Mouse (Mus musculus) adrenal gland, postnatal 10 days (tissue): ENCODE data around the gene Anp32a. TPM values are rescaled to one million over a fixed set of nuclear protein-coding genes. Genes with fewer than 3 reads are reported as not detected.

ENCODE experiments used
- DNase-seq: peaks from one replicate; pipeline ENCODE4 v3.0.0; 2021; ENCODE audit warnings: mixed read lengths
- long read RNA-seq, 2 experiments: library from polyadenylated mRNA; stranded (forward); transcript quantifications; one replicate each; pipeline ENCODE4 v2.0.0; 2021
- total RNA-seq, 2 experiments: library from RNA; stranded (reverse); gene quantifications; 2 replicates each; pipeline ENCODE4 v1.2.3; 2021

Anp32a gene
- total RNA-seq, result 100 to 1,000 TPM; 274 to 316 TPM
- long read RNA-seq, experiment 1, transcript Anp32a-201 (7 exons, 2,113 nt), result major isoform, 17 of 39 reads
- long read RNA-seq, experiment 1, partial matches to known transcripts, result 6 of 39 reads
- long read RNA-seq, experiment 1, other reads (novel, unspliced or antisense), result 14 of 39 reads
- long read RNA-seq, experiment 2, transcript Anp32a-201 (7 exons, 2,113 nt), result major isoform, 7 of 22 reads
- long read RNA-seq, experiment 2, partial matches to known transcripts, result 1 of 22 reads
- long read RNA-seq, experiment 2, other reads (novel, unspliced or antisense), result 14 of 22 reads

DNA sequence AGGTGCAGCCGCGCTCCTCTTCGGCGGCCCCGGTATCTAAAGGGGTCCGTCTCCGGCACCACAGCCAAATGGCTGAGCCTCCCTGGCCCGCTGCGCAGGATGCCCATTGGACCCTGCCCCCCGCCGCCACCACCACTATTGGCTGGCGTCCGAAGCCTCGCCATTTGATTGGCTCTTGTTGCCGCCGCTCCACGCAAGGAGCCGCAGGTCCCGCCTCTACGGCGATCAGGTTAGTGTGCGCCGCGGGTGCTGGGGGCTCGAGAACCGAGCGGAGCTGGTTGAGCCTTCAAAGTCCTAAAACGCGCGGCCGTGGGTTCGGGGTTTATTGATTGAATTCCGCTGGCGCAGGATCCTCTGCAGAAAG, at the start of gene Anp32a:
Gene Anp32a, plus strand, starts transcription at position 171 of the 364 bp plus-strand sequence.
- peak; percentile 99 for DNase-seq

DNA sequence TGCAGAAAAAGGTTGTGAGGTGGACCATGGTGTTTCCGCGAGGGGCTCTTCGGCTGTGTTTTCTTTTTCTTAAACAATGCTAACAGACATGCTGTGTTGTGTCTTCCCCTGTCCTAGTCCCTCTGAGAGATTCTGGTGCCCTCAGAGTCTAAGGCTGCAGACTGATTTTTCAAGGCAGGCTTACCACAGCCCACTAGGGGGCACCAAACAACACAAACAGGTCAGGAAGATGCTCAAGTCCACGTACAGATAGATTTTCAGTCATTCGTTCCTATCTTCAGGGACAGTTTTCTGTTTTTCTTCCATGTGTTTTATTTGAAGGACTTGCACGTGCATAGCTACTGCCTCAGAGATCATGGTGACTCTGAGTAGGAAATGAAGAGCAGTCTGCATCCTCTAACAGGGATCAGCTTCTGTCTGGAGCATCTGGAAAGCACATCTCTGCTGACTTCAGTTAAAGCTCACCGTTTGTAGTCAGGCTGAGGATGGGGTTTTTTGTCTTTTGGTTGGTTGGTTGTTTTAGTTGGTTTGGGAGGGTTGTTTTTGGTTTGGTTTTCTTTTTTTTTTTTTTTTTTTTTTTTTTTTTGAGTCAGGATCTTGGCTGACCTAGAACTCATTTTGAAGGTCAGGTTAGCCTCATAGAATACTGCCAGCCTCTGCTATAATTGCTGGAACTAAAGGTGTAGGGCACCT, 45.9 kb upstream of the Anp32a start:
- DNase-seq, result peak; percentile 88

DNA sequence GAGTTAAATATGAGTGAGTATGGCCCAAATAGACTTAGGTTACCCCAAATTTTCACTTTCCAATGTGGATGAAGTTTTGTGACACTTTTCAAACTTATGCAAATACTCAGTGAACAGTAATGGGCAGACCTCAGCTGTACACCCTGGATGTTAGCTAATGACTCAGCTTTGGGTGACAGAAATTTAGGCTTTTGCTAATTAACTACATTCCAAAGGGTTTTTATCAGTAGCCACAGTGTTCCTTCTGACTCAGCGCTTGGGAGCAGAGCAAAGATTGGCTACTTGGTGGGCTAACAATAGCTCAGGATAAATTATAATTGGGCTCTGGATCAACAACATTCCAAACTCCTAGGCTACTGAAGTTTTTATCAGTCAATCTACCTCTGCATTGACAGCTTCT, 44.2 kb upstream of the Anp32a start:
- no peak for DNase-seq

DNA sequence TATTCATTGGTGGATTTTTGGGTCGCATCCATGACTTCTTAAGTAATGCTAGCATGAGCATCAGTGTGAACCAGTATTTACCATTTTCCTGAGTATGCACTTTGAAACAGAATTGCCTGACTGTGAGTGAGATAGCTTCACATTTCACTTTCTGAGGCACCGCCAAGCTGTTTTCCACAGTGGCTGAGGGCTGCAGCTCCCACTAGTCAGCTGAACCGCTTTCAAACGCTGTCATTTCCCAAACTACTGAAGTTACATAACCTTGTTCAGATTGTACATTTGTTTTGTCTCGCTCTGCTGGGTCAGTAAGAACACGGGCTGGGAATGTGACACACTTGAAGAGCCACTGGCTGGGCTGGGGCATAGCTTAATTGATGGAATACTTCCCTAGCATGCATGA, 25.5 kb upstream of the Anp32a start:
- no peak for DNase-seq

DNA sequence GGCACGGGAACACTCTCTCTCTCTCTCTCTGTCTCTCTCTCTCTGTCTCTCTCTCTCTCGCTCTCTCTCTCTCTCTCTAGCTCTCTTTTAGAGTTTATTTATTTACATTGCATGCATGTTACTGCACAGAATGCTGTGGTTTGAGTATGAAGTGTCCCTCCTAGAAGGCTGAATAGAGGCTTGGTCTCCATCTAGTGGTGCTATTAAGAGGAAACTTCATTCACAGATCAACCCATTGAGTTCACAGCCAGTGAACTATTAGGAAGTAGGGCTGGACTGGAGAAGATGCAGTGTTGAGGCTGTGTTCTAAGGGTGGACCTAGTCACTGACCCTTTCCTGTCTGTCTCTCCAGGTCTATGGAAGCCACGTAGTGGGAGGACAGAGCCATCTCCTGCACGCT, 22.4 kb upstream of the Anp32a start:
- DNase-seq, result no peak

DNA sequence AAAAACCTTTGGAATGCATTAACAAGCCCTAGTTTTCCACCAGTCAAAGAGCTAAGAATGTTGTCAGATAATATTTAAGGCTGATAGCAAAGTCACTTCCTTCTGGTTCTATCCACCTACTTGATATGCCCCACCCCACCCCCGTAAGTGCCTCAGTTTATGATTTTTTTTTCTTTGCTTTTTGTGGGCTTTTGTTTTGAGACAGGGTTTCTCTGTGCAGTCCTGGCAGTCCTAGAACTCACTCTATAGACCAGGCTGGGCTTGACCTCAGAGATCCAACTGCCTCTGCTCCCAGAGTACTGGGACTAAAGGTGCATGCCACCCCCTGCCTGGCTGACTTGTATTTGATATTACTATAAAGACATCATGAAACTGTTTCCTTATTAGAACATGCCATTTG, 17.3 kb upstream of the Anp32a start:
- DNase-seq, result no peak

DNA sequence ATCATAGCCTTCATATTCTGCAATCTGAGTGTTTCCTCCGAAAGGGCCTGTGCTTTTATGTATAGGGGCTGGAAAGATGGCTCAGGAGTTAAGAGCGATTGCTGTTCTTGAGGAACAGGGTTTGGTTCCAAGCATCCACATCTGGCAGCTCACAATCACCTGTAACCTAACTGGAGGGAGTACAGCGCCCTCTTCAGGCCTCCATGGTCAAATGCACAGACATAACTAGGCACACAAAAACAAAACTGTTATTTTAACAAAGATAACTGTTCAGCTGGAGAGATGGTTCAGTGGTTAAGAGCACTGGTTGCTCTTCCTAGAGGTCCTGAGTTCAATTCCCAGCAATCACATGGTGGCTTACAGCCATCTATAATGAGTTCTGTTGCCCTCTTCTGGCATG, 15.1 kb upstream of the Anp32a start:
- no peak for DNase-seq

DNA sequence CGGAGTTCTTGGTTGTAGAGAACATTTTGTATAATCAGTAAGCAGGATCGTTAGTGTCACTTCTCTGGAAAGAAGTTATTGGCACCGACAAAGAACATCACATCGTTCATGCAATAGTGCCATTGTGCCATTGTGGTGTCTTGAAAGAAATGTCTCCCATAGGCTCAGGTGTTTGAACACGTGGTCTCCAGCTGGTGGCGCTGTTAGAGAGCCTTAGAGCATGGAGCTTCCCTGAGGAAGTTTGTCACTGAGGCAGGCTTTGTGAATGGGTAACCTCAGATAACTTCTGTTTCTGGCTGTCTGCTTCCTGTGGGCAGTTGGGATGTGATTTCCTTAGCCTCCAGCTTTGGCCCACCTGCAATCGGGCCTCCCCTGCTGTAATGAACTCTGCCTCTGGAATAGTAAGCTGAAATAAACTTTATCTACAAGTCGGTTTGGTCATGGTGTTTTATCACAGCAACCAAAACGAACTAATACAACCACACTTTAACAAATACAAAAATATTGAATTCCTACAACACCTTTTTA, 6.7 kb upstream of the Anp32a start:
- no peak for DNase-seq

DNA sequence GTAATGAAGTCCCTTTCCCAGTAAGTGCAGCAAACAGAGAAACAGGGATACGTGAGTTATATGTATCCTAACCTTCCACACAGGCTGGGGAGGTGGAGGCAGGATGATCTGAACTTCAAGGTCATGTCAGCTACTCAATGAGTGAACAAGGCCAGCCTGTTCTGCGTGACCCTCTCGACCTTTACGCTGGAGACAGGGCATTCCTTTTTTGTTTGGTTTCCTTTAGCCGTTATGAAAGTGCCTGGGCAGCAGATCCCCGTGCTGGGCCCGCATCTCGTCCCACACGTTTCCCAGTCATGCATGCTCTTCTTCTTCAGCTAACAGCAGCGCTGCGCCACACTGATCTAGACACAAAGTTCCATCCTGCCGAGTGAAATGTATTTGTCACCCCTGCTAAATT, 5.7 kb upstream of the Anp32a start:
- DNase-seq, result no peak

DNA sequence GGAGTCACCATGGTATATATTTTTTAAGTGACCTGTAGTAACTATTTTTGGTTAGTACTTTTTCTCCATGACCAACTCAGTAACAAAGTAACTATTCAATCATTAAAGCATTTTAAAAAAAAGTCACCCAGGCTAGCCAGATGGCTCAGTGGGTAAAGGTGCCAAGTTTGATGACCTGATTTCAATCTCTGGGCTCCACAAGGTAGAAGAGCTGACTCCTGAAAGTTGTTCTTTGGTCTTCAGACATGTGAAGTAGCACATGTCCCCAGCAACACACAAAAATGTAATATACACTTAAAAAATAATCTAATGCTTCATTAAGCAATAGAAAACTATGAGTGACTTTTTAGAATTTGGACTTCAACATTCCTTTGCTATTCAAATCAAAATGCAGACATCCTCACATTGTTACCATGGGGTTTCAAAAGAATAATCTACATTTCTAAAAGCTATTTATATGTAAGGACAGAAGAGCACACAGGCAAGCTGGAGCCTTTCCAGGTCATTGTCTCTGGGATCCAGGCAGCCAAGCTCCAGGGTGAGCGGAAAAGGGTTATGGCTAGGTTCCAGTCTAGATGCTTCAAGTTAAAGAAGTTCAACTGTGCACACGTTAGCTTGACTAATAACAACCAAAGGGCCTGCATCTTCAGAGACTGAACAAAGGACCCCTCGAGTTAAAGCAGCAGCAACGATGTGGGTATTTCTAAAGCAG, 3.0 kb upstream of the Anp32a start:
- no peak for DNase-seq

DNA sequence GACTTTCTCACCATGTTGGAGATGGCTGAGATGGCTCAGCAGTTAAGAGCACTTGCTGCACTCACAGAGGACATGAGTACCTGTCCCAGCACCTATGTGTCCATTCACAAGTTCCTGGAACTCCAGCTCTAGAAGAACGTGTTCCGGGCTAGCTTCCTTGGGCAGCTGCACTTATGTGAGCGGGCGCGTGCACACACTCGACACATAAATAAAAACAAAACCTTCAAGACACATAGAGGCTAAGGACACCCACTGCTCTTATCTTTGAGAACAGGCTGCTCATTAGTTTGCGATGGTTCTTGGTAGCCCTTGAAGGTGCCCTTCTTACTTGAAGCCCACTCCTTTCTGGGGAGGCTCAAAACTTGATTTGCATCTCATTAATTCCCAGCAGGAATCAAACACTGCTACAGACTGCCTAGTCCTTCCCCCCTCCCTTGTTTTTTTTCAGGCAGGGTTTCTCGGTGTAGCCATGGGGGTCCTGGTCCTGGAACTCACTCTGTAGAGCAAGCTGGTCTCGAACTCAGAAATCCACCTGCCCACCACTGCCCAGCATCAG, 2.4 kb upstream of the Anp32a start:
- no peak for DNase-seq

DNA sequence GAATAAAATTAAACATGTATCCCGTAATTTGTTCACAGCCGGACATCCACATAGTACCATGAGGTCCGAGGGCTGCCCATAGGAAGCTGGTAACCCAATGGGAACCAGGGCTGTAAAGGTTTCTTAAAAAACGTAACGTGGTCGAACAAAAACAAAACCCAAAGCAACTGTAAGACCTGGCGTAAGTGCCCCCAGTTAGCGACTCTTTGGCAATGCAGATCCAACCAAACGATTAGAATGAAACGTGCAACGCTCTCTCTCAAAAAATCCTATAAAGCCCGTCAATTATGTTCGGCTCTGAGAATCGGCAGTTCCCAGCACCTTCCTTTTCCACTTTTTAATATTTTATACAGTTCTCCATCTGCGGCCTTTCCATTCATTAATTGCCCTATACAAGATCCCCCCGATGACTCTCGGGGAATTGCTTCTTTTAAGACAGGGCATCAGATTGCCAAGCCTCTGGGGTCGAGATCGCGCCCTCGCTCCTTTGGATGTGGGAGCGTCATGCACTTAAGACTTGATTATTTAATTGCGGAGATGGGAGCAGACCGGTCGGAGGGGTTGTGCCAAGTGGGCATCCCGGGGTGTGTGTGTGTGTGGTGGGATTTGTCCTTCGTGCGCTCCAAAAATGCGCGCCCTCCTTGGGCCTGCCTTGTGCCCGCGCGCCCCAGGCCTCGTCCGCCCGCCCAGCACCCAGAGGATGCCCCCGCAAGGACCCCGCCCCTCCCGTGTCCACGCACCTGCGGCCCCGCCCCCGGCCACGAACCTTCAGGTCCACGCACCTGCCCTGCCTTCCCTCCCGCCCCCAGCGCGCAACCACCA, 581 bp upstream of the Anp32a start:
- no peak for DNase-seq

DNA sequence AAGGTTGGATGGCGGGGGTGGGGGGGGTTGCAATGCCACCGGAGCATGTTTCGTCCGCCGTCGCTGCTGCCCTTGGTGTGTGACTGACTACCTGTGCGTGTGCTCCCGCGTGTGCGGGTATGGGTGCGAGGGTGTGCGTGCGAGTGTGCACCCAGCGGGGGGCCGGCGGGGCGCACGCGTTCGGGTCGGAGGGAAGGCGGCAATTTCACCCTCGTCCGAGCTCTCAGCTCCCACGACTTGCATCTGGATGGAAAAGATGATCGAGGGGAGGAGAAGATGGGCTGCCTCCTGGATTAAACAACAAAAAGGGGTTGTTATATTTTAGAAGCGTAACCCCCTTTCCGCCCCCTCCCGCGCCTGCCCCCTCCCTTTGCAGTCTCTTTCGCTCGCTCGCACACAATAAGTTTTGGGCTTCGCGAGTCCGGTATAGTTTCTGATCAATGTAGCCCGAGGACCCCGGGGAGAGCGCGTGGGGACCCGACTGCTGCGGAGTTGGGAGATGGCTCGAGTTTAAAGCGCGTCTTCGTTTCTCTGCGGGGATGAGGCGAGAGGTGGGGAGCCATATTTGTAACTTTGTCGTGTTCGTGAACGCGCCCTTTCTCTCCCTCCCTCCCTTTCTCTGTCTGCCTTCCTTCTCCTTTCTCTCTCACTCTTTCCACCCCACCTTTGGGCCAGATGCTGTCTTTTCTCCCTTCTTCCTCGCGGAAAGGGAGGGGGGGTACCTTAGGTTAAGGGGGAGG, 778 bp downstream of the Anp32a start:
- peak; percentile 64 for DNase-seq

DNA sequence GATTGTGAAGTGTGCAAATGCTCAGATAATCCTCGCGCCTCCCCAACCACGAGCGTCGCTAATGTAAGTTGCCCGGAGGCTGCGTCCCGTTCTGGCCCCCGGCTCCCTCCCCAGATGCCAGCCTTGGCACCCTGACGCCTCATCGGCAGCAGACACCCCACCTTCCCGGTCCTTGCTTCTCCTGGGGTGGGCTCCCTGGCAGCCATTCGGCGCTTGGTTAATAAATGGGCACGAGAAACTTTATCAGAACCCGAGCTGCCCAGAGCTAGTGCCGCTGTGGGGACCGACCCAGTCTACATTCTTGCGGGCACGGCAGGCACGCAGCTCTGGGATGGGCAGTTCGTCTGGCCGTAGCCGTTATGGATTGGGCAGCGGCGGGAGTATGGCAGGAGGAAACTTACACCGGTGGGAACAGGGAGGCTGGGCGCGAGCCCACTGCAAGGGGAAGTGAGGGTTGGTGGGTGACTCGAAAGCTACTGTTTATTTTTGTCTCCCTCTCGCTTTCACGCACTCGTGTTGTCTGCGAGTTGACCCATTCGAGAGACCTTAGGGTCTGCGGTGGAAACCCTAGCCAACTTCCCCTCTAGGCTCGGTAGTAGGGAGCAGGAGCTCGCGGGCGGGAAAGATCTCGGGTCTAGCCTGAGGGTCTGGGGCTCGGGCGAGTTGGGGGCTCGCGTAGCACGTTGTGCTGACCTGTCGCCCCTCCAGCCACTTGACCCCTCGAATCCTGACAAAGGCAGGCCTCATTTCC, 1.5 kb downstream of the Anp32a start:
- DNase-seq, result peak; percentile 73

DNA sequence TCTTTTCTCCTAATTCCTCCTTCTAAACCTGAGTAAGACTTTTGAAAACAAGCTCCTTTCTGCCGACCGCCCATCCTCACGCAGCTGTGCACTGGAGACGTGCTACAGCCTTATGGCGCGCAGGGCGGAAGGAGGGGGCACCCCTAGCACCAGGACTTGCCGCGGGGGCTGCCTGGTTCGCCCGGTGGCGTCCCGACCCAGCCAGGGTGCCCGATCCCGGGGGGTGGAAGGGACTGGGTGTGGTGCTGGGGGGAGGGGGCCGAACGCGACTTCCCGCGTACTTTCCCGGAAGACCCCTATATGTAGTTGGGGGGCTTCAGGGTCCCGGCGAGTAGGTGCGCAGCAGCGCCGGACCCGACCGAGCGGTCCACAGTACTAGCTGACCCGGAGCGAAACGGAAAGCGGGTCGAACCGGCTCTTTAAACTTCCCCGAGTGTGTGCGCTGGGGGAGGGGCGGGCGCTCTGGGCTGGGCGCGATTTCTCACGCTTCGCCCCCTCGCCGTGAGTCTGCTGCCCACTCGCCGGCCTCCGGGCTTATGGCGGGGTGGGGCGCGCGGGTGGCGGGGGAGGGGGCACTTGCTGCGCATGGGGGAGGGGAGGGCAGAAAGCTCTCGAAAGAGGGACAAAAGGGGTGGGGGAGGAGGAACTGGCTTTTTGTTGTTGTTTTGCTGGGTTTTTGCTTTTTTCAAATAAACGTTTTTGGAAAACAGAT, 2.3 kb downstream of the Anp32a start:
- DNase-seq, result peak; percentile 88

DNA sequence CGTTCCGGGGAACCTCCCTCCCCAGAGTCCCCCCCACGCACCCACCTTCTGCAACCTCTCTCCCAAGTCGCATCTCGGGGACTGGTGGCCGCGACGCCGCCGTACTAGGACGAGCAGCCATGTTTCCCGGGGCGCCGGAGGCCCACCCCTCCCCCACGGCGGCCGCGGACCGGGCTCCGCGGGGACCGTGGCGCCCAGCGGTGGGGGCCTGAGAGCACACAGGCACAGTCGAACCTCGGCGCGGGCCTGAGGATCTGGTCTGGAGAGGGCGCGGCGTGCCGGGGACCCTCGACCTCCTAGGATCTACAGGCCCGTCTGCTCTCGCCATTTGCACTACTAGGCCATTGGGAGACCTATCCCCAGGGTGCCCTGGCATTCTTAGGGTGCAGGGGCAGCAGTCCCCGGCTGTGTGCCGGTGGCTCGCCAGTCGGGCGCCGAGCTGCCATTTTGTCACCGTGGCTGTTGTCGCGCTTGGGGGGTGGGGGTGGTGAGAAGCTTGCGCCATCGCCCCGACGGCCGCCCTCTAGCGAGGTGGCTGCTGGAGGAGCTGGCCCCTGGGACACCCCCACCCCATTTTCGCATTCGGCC, 2.9 kb downstream of the Anp32a start:
- DNase-seq, result peak; percentile 85

DNA sequence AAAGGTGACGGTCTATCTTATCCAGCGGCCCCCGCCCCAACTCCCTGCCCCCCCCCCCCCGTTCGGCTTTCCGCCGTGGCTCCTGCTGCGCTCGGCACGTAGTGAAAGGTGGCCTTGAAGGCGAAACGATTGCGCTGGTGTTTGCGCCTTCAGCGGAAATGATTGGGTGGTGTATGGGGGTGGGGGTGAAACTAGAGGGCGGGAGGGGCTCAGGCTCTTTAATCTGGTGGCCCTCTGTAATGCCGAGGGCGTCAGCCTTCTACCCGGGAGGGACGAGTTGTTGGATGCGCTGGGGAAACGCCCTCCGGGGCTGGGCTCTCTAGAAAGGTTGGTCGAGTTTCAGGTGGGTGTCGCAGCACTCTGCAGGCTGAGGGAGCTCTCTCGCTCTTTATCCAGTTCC, 3.5 kb downstream of the Anp32a start:
- DNase-seq, result peak; percentile 81

DNA sequence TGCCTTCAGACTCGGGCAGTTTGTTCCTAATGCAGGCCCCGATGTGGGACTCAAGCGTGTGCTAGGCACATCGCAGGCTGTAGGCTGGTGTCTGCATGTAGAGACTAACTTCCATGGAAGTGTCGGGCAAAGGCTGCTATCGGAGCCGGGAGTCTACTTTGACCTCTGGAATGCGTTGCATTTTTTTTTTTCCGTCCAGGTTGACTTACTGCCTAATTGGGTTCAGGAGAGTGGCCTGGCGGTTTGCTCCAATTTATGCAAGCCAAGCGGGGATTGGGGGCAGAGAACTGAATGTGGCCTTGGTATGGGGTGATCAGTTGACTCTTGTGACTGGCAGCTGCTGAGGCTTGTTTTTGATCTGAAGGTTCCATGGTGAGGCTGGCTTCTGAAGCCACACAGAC, 4.0 kb downstream of the Anp32a start:
- DNase-seq, result peak; percentile 65

DNA sequence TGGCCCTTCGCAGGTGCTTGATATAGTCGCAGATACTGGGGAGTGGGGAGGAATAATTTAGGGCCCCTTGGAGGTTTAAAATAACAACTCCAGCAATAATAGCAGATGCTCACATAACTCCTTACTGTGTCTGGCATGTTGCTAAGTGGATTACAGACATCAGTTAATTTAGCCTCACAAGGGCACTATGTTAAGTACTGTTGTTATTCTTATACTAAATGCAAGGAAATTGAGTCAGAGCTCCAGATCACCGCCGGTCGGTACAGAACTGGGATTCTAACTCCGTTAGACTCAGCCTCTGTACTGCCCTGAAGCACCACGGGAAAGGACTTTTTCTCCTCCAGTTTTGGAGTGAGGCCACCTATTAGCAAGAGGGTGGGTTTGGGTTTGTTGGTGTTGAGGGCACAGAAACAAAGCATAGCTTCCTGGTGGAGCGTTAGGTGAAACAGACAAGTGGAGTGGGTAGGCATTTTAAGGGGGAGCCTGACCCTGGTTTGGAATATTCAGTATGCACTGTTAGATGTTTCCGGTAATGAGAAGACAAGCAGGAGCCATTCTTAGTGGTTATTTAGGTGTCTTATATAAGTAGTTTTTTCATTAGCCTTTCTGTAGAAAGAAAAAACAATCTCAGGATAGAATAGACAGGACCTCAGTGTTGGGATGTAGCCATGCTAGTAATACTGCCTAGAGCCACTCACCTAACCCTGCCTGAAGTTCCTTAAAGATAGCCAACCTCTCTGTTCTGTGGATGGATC, 4.7 kb downstream of the Anp32a start:
- DNase-seq, result no peak
